Mouse (Mus musculus) limb, embryonic 10.5 days (tissue): ENCODE data around the gene Lgi4. TPM values are rescaled to one million over a fixed set of nuclear protein-coding genes. Genes with fewer than 3 reads are reported as not detected.

Experiments used
- DNase-seq: peaks from one replicate; pipeline ENCODE4 v3.0.0-alpha.2; 2017; ENCODE audit warnings: low spot score
- H3K27ac ChIP-seq: fragments of 300-500 bp; sonication (generic); 2 replicates; pipeline ENCODE4 v1.5.1; 2016; ENCODE audit warnings: mild to moderate bottlenecking
- H3K27me3 ChIP-seq: fragments of 300-500 bp; sonication (generic); 2 replicates; pipeline ENCODE4 v1.6.1; 2016; ENCODE audit warnings: low read depth, mild to moderate bottlenecking; ENCODE audit not compliant: poor library complexity, severe bottlenecking
- H3K36me3 ChIP-seq: fragments of 300-500 bp; sonication (generic); 2 replicates; pipeline ENCODE4 v1.6.1; 2016; ENCODE audit warnings: mild to moderate bottlenecking, moderate library complexity
- H3K4me1 ChIP-seq: fragments of 300-500 bp; sonication (generic); 2 replicates; pipeline ENCODE4 v1.6.1; 2016
- H3K4me3 ChIP-seq: fragments of 300-500 bp; sonication (generic); 2 replicates; pipeline ENCODE4 v1.5.1; 2016; ENCODE audit warnings: mild to moderate bottlenecking, moderate library complexity
- H3K9me3 ChIP-seq: fragments of 300-500 bp; sonication (generic); replicated peaks from 2 replicates; pipeline ENCODE4 v1.6.1; 2016; ENCODE audit warnings: mild to moderate bottlenecking
- WGBS: fragments of 180-500 bp; shearing (Covaris S2); methylation state at CpG from one replicate; pipeline ENCODE4 v1.1.7; 2016; 5-methylcytosine and 5-hydroxymethylcytosine counted together
- polyA plus RNA-seq: library from polyadenylated mRNA; unstranded; fragments of >200 nt; fragmentation: Nextera tagmentation; extraction: Ambion mirVana; gene quantifications from 2 replicates; pipeline ENCODE4 v1.2.1, GENCODE M21; 2016

Gene Lgi4
- polyA plus RNA-seq, 1 experiment from 2014 or later: 0.16 TPM

DNA sequence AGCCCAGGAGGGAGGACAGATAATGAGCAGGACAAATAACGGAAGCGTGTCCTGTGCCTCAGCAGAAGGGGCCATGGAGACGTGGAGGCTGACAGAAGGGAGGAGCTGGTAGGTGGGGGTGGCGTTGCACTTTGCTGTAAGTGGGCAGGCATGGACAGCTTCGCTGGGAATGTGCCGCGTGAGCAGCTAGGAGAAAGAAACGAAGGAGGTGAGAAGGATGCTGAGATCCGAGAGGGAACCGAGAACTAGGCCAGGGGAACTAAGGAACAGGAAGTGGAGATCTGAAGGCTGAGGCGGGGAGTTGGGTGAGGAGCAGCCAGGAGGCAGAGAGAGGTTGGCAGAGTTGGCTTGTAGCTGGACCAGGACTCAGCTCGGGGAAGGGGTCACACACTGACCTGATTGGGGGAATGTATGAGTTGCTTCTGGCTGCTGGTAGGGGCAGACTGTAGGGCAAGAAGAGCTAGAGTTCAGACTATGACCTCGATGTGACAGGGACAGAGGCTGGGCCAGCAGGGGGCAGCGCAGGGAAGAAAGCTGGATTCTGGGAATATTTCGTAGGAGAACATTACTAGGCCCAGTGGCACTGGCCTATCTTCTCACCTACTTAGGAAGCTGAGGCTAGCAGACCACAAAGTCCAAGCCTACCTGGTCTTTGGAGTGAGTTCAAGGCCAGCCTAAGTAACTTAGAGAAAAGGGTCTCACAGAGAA is 46.1 kb downstream of the Lgi4 start:
- Histone ChIP-seq H3K36me3 (no peaks in the 10 kb centered on the region), H3K27ac (no peak overlapping the region), H3K9me3 (no peaks in the 10 kb centered on the region), H3K4me1 (0 out of 2 replicates have a peak, but pooled peaks cover 2% of the 10 kb centered on the region), H3K4me3 (no peak overlapping the region), H3K27me3 (0 out of 2 replicates have a peak, but pooled peaks cover 12% of the 10 kb centered on the region)
- peak; percentile 70 for DNase-seq
- 66% methylated on average over 15 of the region's 15 CpGs for WGBS

DNA sequence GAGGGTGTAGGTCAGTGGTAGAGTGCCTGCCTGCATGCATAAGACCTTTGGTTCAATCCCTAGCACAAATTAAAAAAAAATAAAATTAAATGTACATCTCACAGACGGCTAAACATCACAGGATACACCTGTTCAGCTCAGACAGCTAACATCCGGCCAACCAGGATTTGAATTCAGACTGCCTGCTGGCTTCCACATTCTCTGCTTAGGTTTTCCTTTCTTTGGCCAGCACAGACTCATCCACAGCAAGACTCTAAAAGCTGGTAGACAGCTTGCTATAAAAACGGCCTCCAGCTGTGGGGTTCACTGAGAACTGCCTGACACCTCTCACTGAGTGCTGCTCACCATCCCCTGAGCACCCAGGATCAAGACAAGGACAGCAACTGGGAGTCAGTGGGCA is 47.0 kb downstream of the Lgi4 start:
- Histone ChIP-seq H3K36me3 (no peaks in the 10 kb centered on the region), H3K4me1 (0 out of 2 replicates have a peak, but pooled peaks cover 2% of the 10 kb centered on the region), H3K9me3 (no peaks in the 10 kb centered on the region), H3K4me3 (no peak overlapping the region), H3K27me3 (0 out of 2 replicates have a peak, but pooled peaks cover 12% of the 10 kb centered on the region), H3K27ac (no peak overlapping the region)
- WGBS: 60% methylated on average over 3 of the region's 3 CpGs
- no peak for DNase-seq

DNA sequence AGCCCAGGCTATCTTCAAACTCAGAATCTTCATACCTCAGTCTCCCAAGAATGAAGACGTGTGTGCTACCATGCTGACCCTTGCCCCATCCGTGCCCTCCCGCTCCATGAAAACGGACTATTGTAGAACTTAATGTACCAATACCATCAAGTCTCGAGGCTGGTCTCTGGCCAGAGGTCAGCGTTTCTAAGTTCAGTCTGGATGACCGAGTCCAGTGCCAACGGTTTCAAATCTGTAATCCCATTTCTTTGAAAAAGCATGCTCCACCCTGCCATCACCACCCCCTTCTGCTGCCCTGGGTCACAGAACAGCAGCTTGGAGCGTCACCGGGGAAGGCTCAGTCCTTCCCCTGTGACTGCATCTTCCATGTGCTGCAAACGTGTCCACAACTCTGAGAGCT is 48.6 kb downstream of the Lgi4 start:
- 0 out of 2 replicates have a peak, but pooled peaks cover 12% of the 10 kb centered on the region for H3K27me3 ChIP-seq
- no peak overlapping the region for H3K4me3 ChIP-seq
- no peak overlapping the region for H3K27ac ChIP-seq
- H3K9me3 ChIP-seq: no peaks in the 10 kb centered on the region
- H3K36me3 ChIP-seq: no peaks in the 10 kb centered on the region
- DNase-seq: no peak
- 0 out of 2 replicates have a peak, but pooled peaks cover 2% of the 10 kb centered on the region for H3K4me1 ChIP-seq
- WGBS: 93% methylated on average over 11 of the region's 11 CpGs

DNA sequence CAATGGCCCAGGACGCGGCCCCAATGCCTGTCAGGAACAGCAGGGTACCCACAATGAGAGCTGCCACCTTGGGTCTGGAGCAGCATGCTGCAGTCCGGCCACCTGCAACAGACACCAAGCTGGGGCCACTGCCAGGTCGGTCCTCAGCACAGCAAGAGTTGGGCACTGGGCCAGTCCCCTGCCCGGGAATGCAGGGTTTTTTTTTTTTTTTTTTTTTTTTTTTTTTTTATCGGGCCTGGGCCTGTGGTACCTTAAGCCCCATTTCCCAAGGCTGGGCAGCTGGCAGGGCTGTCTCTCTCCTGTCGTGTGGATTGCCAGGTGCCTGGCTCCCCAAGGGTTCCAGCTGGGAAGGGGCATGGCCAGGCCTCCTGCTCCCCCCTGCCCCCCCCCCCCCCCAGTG is 49.9 kb downstream of the Lgi4 start:
- no peak overlapping the region for H3K27ac ChIP-seq
- no peak overlapping the region for H3K4me3 ChIP-seq
- H3K27me3 ChIP-seq: no peaks in the 10 kb centered on the region
- no peak for DNase-seq
- WGBS: 51% methylated on average over 6 of the region's 7 CpGs
- H3K4me1 ChIP-seq: 0 out of 2 replicates have a peak, but pooled peaks cover 2% of the 10 kb centered on the region
- H3K36me3 ChIP-seq: no peaks in the 10 kb centered on the region
- H3K9me3 ChIP-seq: no peaks in the 10 kb centered on the region

DNA sequence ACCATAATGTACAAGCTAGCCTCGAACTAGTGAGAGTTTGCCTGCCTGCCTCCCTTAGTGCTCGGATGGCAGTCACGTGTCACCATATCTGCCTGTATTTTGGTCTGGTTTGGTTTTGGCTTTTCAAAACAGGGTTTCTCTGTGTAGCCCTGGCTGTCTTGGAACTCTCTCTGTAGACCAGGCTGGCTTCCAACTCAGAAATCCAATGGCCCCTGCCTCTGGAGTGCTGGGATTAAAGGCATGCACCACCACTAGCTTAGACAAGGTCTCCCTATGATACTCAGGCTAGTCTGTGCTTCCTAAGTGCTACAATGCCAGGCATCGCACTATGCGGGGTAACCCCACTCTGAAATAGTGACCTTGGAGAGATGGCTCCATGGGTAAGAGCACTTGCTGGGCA is 50.7 kb downstream of the Lgi4 start:
- Histone ChIP-seq H3K36me3 (no peaks in the 10 kb centered on the region), H3K4me3 (no peak overlapping the region), H3K9me3 (no peaks in the 10 kb centered on the region), H3K4me1 (peaks cover 6% of the 10 kb centered on the region), H3K27me3 (no peaks in the 10 kb centered on the region), H3K27ac (no peak overlapping the region)
- 87% methylated on average over 5 of the region's 5 CpGs for WGBS
- DNase-seq: no peak

DNA sequence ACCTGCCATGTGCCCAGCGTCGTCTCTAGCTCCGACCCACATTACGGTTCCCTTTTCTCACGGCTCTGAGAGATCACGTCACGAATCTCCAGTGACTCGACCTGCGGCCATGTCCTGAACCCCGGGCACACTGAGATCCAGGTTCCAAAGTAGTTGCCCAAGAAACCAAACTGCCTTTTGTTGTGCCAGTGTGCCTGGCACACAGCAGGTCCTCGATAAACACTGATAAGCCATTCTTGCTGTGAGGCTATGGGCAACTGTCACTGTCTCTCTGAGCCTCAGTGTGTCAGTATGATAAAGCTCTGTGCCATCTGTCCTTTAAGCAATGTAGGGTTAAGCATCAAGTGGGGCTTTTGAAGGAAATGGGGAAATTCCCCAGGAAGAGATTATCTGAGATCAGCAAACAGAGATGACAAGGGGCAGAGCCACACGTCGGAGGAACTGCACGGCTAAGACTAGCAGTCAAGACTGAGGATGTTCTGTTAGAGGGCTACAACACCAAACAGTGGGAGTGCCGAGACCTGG is 51.8 kb downstream of the Lgi4 start:
- Histone ChIP-seq H3K4me3 (no peak overlapping the region), H3K36me3 (no peaks in the 10 kb centered on the region), H3K27me3 (no peaks in the 10 kb centered on the region), H3K27ac (no peak overlapping the region), H3K9me3 (no peaks in the 10 kb centered on the region), H3K4me1 (peaks cover 17% of the 10 kb centered on the region)
- 88% methylated on average over 15 of the region's 15 CpGs for WGBS
- DNase-seq: no peak

DNA sequence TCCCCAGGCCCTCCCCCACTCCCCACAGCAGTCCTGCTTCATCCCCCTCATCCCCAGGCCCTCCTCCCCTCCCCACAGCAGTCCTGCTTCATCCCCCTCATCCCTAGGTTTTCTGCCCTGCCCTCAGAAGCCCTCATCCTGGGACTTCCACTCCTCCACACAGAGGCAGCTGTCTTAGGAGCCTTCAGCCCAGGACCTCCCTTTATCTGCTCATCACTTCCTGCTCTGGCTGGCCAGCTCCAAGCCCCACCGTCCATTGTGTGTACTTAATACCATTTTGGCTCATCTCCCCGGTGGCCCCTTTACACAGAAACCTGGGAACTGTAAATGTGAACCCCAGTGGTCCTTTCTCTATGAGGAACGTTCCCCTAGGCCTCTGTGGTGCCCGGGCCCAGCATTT is 52.9 kb downstream of the Lgi4 start:
- no peak for DNase-seq
- 62% methylated on average over 4 of the region's 4 CpGs for WGBS
- H3K36me3 ChIP-seq: no peaks in the 10 kb centered on the region
- H3K4me1 ChIP-seq: peaks cover 25% of the 10 kb centered on the region
- no peak overlapping the region for H3K4me3 ChIP-seq
- no peaks in the 10 kb centered on the region for H3K27me3 ChIP-seq
- H3K27ac ChIP-seq: no peak overlapping the region
- H3K9me3 ChIP-seq: no peaks in the 10 kb centered on the region

DNA sequence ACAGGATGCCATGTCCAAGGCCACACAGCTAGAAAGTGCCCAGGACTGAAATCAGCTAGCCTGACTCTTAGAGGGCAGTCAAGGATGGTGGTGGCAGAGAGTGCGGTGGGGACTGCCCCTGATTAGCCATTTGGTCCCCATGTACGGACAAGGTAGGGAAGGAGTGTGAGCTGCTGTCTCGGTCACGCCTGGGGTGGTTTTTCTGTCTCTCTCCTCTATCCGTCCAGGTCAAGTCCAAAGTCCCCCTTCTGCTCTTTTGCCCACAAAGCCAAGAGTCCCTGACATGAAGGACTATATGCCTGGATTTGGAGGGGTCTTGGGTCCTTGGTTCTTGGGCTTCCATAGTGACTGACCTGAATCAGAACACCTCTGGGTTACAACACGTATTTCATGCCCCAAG is 54.7 kb downstream of the Lgi4 start:
- Histone ChIP-seq H3K4me3 (no peak overlapping the region), H3K27ac (no peak overlapping the region), H3K4me1 (peaks cover 29% of the 10 kb centered on the region), H3K9me3 (no peaks in the 10 kb centered on the region), H3K27me3 (no peaks in the 10 kb centered on the region), H3K36me3 (no peaks in the 10 kb centered on the region)
- WGBS: 64% methylated on average over 6 of the region's 6 CpGs
- no peak for DNase-seq

DNA sequence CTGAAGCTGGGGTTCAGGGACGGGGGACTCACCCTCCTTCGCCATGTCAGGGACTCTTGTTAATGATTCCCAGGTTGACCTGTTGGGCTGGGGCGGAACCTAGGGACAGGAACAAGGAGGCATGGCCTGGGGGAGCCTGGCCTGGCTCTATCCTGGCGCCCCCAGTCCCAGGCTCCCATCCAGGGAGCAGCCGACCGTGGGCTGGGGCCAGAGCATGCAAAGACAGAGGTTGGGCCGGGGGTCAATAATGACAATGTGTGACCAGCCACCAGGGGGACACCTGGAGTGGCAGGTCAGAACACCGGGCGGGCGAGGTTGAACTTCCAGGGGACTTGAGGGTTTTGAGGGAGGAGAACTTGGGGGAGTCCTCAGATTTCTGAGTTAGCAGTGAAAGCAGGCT is 55.5 kb downstream of the Lgi4 start:
- Histone ChIP-seq H3K27me3 (no peaks in the 10 kb centered on the region), H3K9me3 (no peaks in the 10 kb centered on the region), H3K4me1 (peaks cover 28% of the 10 kb centered on the region), H3K36me3 (no peaks in the 10 kb centered on the region), H3K27ac (peak overlapping the region; percentile 80), H3K4me3 (peak overlapping the region; percentile 36)
- no peak for DNase-seq
- 42% methylated on average over 10 of the region's 10 CpGs for WGBS

DNA sequence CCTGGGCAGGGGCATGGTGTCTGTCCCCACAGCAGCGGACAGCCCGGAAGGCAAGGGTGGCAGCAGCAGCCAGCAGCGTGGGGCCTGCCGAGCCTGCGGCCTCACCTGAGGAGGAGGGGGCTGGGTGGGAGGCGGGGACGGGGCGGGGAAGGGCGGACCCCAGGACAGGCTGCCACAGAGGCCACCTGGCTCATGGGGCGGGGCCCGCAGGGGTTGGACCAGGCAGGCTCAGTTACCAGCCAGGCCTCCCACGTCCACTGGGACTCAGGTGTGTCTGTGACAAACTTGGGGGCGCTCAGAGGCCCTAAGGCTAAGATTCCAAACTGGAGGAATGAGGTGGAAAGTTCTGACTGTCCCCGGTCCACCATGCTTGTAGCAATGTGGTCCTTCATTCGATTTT is 56.0 kb downstream of the Lgi4 start, which contains the start of gene Hpn:
Hpn (minus strand) TSS at position 109 of the 400 bp plus-strand sequence.
- Histone ChIP-seq H3K9me3 (no peaks in the 10 kb centered on the region), H3K4me3 (peak within 1 kb of the TSS; percentile 36), H3K27me3 (no peaks in the 10 kb centered on the region), H3K36me3 (no peaks in the 10 kb centered on the region), H3K4me1 (peaks cover 28% of the 10 kb centered on the region), H3K27ac (peak within 1 kb of the TSS; percentile 80)
- DNase-seq: no peak
- WGBS: 13% methylated on average over 14 of the region's 15 CpGs

DNA sequence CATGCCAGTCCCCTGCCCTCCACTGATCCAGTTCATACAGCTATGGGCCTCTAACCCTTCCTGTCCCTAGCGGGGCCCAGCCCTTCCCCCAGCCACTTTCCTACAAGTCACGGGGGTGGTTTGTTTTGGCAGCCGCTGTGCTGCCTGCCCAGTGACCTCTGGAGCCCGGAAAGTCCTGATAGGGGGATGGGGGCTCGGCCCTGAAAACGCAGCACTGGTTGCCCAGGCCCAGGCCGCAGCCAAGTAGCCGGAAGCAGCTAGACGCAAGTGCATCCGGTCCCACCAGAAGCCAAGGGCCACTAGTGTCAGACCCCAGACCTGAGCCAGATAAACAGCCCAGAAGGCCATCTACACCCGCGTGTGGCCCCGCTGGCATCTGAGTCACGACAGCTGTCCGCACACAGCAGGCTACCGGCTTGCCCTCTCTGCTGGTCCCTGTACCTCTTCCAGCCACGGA is 56.5 kb downstream of the Lgi4 start:
- WGBS: 29% methylated on average over 17 of the region's 17 CpGs
- no peaks in the 10 kb centered on the region for H3K27me3 ChIP-seq
- H3K4me3 ChIP-seq: peak overlapping the region; percentile 36
- peak; percentile 52 for DNase-seq
- peaks cover 28% of the 10 kb centered on the region for H3K4me1 ChIP-seq
- no peaks in the 10 kb centered on the region for H3K36me3 ChIP-seq
- peak overlapping the region; percentile 80 for H3K27ac ChIP-seq
- H3K9me3 ChIP-seq: no peaks in the 10 kb centered on the region

DNA sequence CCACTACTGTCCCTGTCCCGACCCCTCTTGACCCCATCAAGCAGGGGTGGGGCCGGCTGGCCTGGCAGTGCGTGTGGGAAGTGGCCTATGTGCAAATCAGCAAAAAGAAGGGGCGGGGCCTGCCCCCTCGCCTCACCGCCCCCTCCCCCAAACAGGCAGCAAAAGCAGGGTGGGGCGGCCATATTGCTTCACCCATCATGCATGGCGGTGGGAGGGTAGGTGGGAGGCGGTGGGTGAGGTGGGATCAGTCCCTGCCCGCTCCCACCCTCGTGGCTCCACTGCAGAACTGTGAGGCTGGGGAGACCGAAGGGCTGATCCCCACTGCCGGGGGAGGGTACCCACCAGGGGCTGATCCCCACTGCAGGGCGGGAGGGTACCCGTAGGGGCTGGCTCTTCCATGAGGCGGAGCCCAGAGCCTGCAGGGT is 57.6 kb downstream of the Lgi4 start:
- Histone ChIP-seq H3K36me3 (no peaks in the 10 kb centered on the region), H3K27ac (peak overlapping the region; percentile 53), H3K4me3 (0 out of 2 replicates have a peak overlapping the region, but pooled peaks have one; percentile 13), H3K27me3 (no peaks in the 10 kb centered on the region), H3K9me3 (no peaks in the 10 kb centered on the region), H3K4me1 (peaks cover 28% of the 10 kb centered on the region)
- no peak for DNase-seq
- 40% methylated on average over 16 of the region's 16 CpGs for WGBS

DNA sequence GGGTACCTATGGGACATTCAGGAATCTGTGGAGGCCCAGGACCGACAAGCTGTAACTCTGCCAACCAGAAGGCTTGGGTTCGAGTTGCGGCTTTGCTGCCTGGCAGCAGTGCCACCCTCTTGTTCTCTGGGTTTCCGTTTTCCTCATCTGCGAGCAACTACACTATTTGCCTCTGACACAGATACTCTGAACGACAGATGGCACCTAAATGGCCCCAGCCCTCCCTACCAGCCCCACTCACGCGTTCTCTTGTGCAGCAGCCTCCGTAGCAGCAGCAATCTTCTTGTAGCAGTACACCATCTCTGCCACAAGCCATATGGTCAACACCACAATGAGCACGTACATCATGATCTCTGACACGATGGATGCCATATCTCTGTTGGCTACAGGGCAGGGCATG is 58.3 kb downstream of the Lgi4 start:
- WGBS: 89% methylated on average over 11 of the region's 11 CpGs

More for the DNA sequence above, 58.3 kb downstream of the Lgi4 start:
- Histone ChIP-seq H3K27ac (no peak overlapping the region), H3K4me3 (no peak overlapping the region), H3K4me1 (peaks cover 28% of the 10 kb centered on the region), H3K27me3 (no peaks in the 10 kb centered on the region), H3K9me3 (no peaks in the 10 kb centered on the region), H3K36me3 (no peaks in the 10 kb centered on the region)
- DNase-seq: no peak
